Mouse (Mus musculus): Measurements from ENCODE around the gene Aprt. TPM values are rescaled to one million over a fixed set of nuclear protein-coding genes. Genes with fewer than 3 reads are reported as not detected.
A peak's percentile ranks its signal among the peaks of the same experiment; 100 is the strongest.

Aprt gene
- total RNA-seq (2021): 10 to 100 TPM; 67.5 to 72.3 TPM
- long read RNA-seq, experiment 1, transcript Aprt-201 (5 exons, 849 nt): major isoform, 49 of 63 reads
- long read RNA-seq, experiment 1, partial matches to known transcripts: 8 of 63 reads
- long read RNA-seq, experiment 1, other reads (novel, unspliced or antisense): 5 of 63 reads
- long read RNA-seq, experiment 2, transcript Aprt-201 (5 exons, 849 nt): major isoform, 30 of 36 reads
- long read RNA-seq, experiment 2, partial matches to known transcripts: 1 of 36 reads
- long read RNA-seq, experiment 2, other reads (novel, unspliced or antisense): 5 of 36 reads

- peak; percentile 95 for DNase-seq
These were observed at the start of gene Aprt for GRCm38 (mm10) chr8:122576648-122577022. TSS of gene Aprt (minus strand) at chr8:122576909.

GRCm38 (mm10) chr8:122625811-122626210 is 49.1 kb upstream of the Aprt start:
- no peak for DNase-seq

GRCm38 (mm10) chr8:122624653-122625052 is 47.9 kb upstream of the Aprt start:
- DNase-seq: no peak

- no peak for DNase-seq
These were observed 47.3 kb upstream of the Aprt start for GRCm38 (mm10) chr8:122623844-122624642.

GRCm38 (mm10) chr8:122622727-122623126 is 46.0 kb upstream of the Aprt start, which contains the start of gene Pabpn1l:
TSS of gene Pabpn1l (minus strand) at chr8:122622739.
- no peak for DNase-seq

- no peak for DNase-seq
These were observed 43.7 kb upstream of the Aprt start for GRCm38 (mm10) chr8:122620446-122620845.

GRCm38 (mm10) chr8:122618660-122619378 is 42.1 kb upstream of the Aprt start:
- no peak for DNase-seq

GRCm38 (mm10) chr8:122617947-122618546 is 41.3 kb upstream of the Aprt start:
- peak; percentile 92 for DNase-seq

GRCm38 (mm10) chr8:122616181-122616905 is 39.6 kb upstream of the Aprt start:
- DNase-seq: no peak

- DNase-seq: peak; percentile 96
These were observed 34.8 kb upstream of the Aprt start, which contains the start of the genes Galns and Trappc2l for GRCm38 (mm10) chr8:122611295-122612133. TSS of gene Galns (minus strand) at chr8:122611463. TSS of gene Trappc2l (plus strand) at chr8:122611640.

GRCm38 (mm10) chr8:122610612-122611277 is 34.0 kb upstream of the Aprt start:
- no peak for DNase-seq

GRCm38 (mm10) chr8:122610209-122610608 is 33.5 kb upstream of the Aprt start:
- no peak for DNase-seq

- no peak for DNase-seq
These were observed 30.1 kb upstream of the Aprt start for GRCm38 (mm10) chr8:122606810-122607209.

- DNase-seq: no peak
These were observed 28.7 kb upstream of the Aprt start for GRCm38 (mm10) chr8:122605367-122605766.

- no peak for DNase-seq
These were observed 27.9 kb upstream of the Aprt start for GRCm38 (mm10) chr8:122604640-122605039.

GRCm38 (mm10) chr8:122600666-122601065 is 24.0 kb upstream of the Aprt start:
- no peak for DNase-seq

- DNase-seq: no peak
These were observed 19.3 kb upstream of the Aprt start for GRCm38 (mm10) chr8:122596031-122596430.

- DNase-seq: no peak
These were observed 17.2 kb upstream of the Aprt start for GRCm38 (mm10) chr8:122593783-122594507.

GRCm38 (mm10) chr8:122593240-122593639 is 16.5 kb upstream of the Aprt start:
- no peak for DNase-seq
